Mouse (Mus musculus): ENCODE measurements around the gene Zdhhc20. TPM values are rescaled to one million over a fixed set of nuclear protein-coding genes. Genes with fewer than 3 reads are reported as not detected.
"Not testable (repeated sequence)": the region's sequence is repeated elsewhere in the genome, so short reads cannot be mapped to it uniquely, and the experiment has no call there.

The Zdhhc20 gene
- polyA plus RNA-seq, 1 experiment from 2014 or later, result 69.7 TPM

- WGBS, result 85% methylated on average over 2 of the region's 2 CpGs
- H3K4me2 ChIP-seq (replicated peaks; ENCODE audit: low read depth, low read length), result no peak overlapping the region
- ATAC-seq (ENCODE audit: low FRiP score), result no peak
- no peaks in the 10 kb centered on the region for H3K36me3 ChIP-seq (ENCODE audit: control insufficient read depth, insufficient read depth, low read length)
- H3K27ac ChIP-seq (ENCODE audit: low read depth, low read length), result no peak overlapping the region
- H3K4me1 ChIP-seq (replicated peaks; ENCODE audit: control insufficient read depth, insufficient read depth, low read length), result no peaks in the 10 kb centered on the region
- no peaks in the 10 kb centered on the region for H3K9me3 ChIP-seq (ENCODE audit: control insufficient read depth, low read length)
- no peak for DNase-seq (ENCODE audit: low spot score)
- no peak overlapping the region for H3K9ac ChIP-seq (ENCODE audit: low read depth, low read length)
- no peaks in the 10 kb centered on the region for H3K27me3 ChIP-seq (ENCODE audit: control insufficient read depth, insufficient read depth, low read length)
- no peak overlapping the region for H3K4me3 ChIP-seq (ENCODE audit: low read depth, low read length)
Observed at GRCm38 (mm10) chr14:57852961-57853360, 37.1 kb downstream of the Zdhhc20 start.

DNA sequence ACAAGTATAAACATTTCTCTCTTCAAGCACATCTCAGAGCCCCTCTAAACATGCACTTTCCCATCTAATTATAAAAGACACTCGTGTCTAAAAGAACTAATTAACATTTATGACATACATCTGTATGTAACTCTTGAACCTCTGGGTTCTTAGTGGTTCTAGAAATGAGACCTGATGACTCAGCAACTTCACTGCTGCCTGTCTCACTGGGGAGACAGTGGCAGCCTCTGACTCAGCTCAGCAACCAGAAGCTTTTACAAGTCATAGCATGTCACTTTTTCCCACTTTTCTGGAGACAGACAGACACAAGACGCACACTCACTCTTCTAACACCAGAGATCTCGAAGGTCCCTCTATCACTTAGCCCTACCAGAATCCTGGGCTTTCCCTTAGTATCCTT is 39.7 kb downstream of the Zdhhc20 start:
- H3K36me3 ChIP-seq (ENCODE audit: control insufficient read depth, insufficient read depth, low read length), result no peaks in the 10 kb centered on the region
- WGBS, result 88% methylated on average over 3 of the region's 3 CpGs
- no peaks in the 10 kb centered on the region for H3K4me1 ChIP-seq (replicated peaks; ENCODE audit: control insufficient read depth, insufficient read depth, low read length)
- H3K27ac ChIP-seq (ENCODE audit: low read depth, low read length), result no peak overlapping the region
- H3K4me3 ChIP-seq (ENCODE audit: low read depth, low read length), result no peak overlapping the region
- H3K9ac ChIP-seq (ENCODE audit: low read depth, low read length), result no peak overlapping the region
- H3K27me3 ChIP-seq (ENCODE audit: control insufficient read depth, insufficient read depth, low read length), result no peaks in the 10 kb centered on the region
- DNase-seq (ENCODE audit: low spot score) (no peak), ATAC-seq (ENCODE audit: low FRiP score) (no peak)
- no peak overlapping the region for H3K4me2 ChIP-seq (replicated peaks; ENCODE audit: low read depth, low read length)
- no peaks in the 10 kb centered on the region for H3K9me3 ChIP-seq (ENCODE audit: control insufficient read depth, low read length)

GRCm38 (mm10) chr14:57848646-57849045 is 41.4 kb downstream of the Zdhhc20 start:
- Histone ChIP-seq H3K4me1 (replicated peaks; ENCODE audit: control insufficient read depth, insufficient read depth, low read length) (no peaks in the 10 kb centered on the region), H3K4me3 (ENCODE audit: low read depth, low read length) (no peak overlapping the region), H3K36me3 (ENCODE audit: control insufficient read depth, insufficient read depth, low read length) (no peaks in the 10 kb centered on the region), H3K9me3 (ENCODE audit: control insufficient read depth, low read length) (no peaks in the 10 kb centered on the region), H3K27me3 (ENCODE audit: control insufficient read depth, insufficient read depth, low read length) (no peaks in the 10 kb centered on the region), H3K4me2 (replicated peaks; ENCODE audit: low read depth, low read length) (no peak overlapping the region), H3K9ac (ENCODE audit: low read depth, low read length) (no peak overlapping the region), H3K27ac (ENCODE audit: low read depth, low read length) (no peak overlapping the region)
- DNase-seq (ENCODE audit: low spot score) (no peak), ATAC-seq (ENCODE audit: low FRiP score) (no peak)
- WGBS, result 92% methylated on average over 2 of the region's 2 CpGs

DNA sequence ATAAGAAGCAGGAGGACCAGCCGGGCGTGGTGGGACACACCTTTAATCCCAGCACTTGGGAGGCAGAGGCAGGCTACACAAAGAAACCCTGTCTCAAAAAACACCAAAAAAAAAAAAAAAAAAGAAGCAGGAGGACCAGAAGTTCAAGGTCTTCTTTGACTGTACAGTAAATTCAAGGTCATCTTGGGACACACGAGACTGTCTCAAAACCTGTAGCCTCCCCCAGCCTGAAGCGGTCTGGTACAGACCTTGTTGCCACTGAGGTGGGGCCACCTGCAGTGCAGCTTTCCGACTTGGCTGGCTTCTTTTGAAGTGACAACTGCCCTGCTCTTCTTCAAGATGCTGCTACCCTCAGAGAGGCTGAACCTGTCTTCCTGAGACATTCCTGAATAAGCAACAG is 42.0 kb downstream of the Zdhhc20 start:
- WGBS, result 82% methylated on average over 5 of the region's 5 CpGs
- H3K36me3 ChIP-seq (ENCODE audit: control insufficient read depth, insufficient read depth, low read length), result not testable (repeated sequence)

DNA sequence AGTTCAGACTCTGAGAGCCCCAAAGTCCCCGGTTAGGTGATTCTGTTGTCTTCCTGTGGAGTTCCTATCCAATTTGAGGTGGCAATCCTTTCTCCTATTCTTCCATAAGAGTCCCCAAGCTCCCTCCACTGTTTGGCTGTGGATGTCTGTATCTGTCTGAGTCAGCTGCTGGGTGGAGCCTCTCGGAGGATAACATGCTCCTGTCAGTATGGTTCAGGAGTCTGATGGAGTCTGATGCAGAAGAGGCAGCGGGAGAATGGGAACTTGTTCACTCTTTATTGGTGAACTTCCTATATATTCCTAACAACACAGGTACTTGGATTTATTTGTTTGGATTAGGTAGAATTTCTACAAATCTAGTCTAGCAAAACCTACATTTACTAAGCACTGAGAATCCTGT is 45.5 kb downstream of the Zdhhc20 start:
- H3K4me3 ChIP-seq (ENCODE audit: low read depth, low read length), result no peak overlapping the region
- H3K4me2 ChIP-seq (replicated peaks; ENCODE audit: low read depth, low read length), result no peak overlapping the region
- no peak for ATAC-seq (ENCODE audit: low FRiP score)
- H3K27me3 ChIP-seq (ENCODE audit: control insufficient read depth, insufficient read depth, low read length), result no peaks in the 10 kb centered on the region
- WGBS, result 98% methylated on average over 3 of the region's 3 CpGs
- DNase-seq (ENCODE audit: low spot score), result no peak
- H3K27ac ChIP-seq (ENCODE audit: low read depth, low read length), result no peak overlapping the region
- H3K9ac ChIP-seq (ENCODE audit: low read depth, low read length), result no peak overlapping the region
- H3K4me1 ChIP-seq (replicated peaks; ENCODE audit: control insufficient read depth, insufficient read depth, low read length), result no peaks in the 10 kb centered on the region
- H3K36me3 ChIP-seq (ENCODE audit: control insufficient read depth, insufficient read depth, low read length), result no peaks in the 10 kb centered on the region
- H3K9me3 ChIP-seq (ENCODE audit: control insufficient read depth, low read length), result no peaks in the 10 kb centered on the region

More for the DNA sequence above, 42.0 kb downstream of the Zdhhc20 start:
- DNase-seq (ENCODE audit: low spot score); H3K4me2 ChIP-seq (replicated peaks; ENCODE audit: low read depth, low read length); H3K27ac ChIP-seq (ENCODE audit: low read depth, low read length); H3K9ac ChIP-seq (ENCODE audit: low read depth, low read length); H3K4me1 ChIP-seq (replicated peaks; ENCODE audit: control insufficient read depth, insufficient read depth, low read length); ATAC-seq (ENCODE audit: low FRiP score); H3K9me3 ChIP-seq (ENCODE audit: control insufficient read depth, low read length); H3K4me3 ChIP-seq (ENCODE audit: low read depth, low read length); H3K27me3 ChIP-seq (ENCODE audit: control insufficient read depth, insufficient read depth, low read length): not testable (repeated sequence)

GRCm38 (mm10) chr14:57835157-57835556 is 54.9 kb downstream of the Zdhhc20 start:
- ATAC-seq (ENCODE audit: low FRiP score) (no peak), DNase-seq (ENCODE audit: low spot score) (no peak)
- Histone ChIP-seq H3K36me3 (ENCODE audit: control insufficient read depth, insufficient read depth, low read length) (0 out of 2 replicates have a peak, but pooled peaks cover 2% of the 10 kb centered on the region), H3K4me3 (ENCODE audit: low read depth, low read length) (no peak overlapping the region), H3K9ac (ENCODE audit: low read depth, low read length) (no peak overlapping the region), H3K27ac (ENCODE audit: low read depth, low read length) (no peak overlapping the region), H3K4me1 (replicated peaks; ENCODE audit: control insufficient read depth, insufficient read depth, low read length) (no peaks in the 10 kb centered on the region), H3K27me3 (ENCODE audit: control insufficient read depth, insufficient read depth, low read length) (no peaks in the 10 kb centered on the region), H3K4me2 (replicated peaks; ENCODE audit: low read depth, low read length) (no peak overlapping the region), H3K9me3 (ENCODE audit: control insufficient read depth, low read length) (no peaks in the 10 kb centered on the region)
- WGBS, result 95% methylated on average over 10 of the region's 10 CpGs

GRCm38 (mm10) chr14:57833526-57833925 is 56.5 kb downstream of the Zdhhc20 start:
- H3K27ac ChIP-seq (ENCODE audit: low read depth, low read length), result 0 out of 2 replicates have a peak overlapping the region, but pooled peaks have one; percentile 5
- no peaks in the 10 kb centered on the region for H3K27me3 ChIP-seq (ENCODE audit: control insufficient read depth, insufficient read depth, low read length)
- DNase-seq (ENCODE audit: low spot score) (no peak), ATAC-seq (ENCODE audit: low FRiP score) (no peak)
- H3K4me3 ChIP-seq (ENCODE audit: low read depth, low read length), result no peak overlapping the region
- H3K4me1 ChIP-seq (replicated peaks; ENCODE audit: control insufficient read depth, insufficient read depth, low read length), result no peaks in the 10 kb centered on the region
- H3K9me3 ChIP-seq (ENCODE audit: control insufficient read depth, low read length), result no peaks in the 10 kb centered on the region
- no peak overlapping the region for H3K4me2 ChIP-seq (replicated peaks; ENCODE audit: low read depth, low read length)
- H3K36me3 ChIP-seq (ENCODE audit: control insufficient read depth, insufficient read depth, low read length), result 0 out of 2 replicates have a peak, but pooled peaks cover 2% of the 10 kb centered on the region
- 95% methylated on average over 2 of the region's 2 CpGs for WGBS
- no peak overlapping the region for H3K9ac ChIP-seq (ENCODE audit: low read depth, low read length)

DNA sequence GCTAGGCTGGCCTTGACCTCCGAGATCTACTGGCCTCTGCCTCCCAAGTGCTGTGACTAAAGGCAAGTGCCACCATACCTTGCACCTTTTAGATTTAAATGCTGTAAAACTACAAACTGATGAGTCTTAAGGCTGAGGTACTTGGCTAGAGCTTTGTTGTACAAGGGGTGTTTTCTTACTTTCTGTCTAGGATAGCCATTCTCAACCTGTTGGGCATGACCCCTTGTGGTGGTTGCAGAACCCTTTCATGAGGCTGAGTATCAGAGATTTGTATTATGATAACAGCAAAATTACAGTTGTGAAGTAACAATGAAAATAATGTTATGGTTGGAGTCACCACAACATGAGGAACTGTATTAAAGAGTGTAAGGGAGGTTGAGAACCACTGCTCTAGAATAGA is 62.8 kb downstream of the Zdhhc20 start:
- H3K4me1 ChIP-seq (replicated peaks; ENCODE audit: control insufficient read depth, insufficient read depth, low read length), result 0 out of 2 replicates have a peak, but pooled peaks cover 3% of the 10 kb centered on the region
- no peaks in the 10 kb centered on the region for H3K27me3 ChIP-seq (ENCODE audit: control insufficient read depth, insufficient read depth, low read length)
- DNase-seq (ENCODE audit: low spot score), result no peak
- H3K9me3 ChIP-seq (ENCODE audit: control insufficient read depth, low read length), result no peaks in the 10 kb centered on the region
- peak overlapping the region; percentile 74 for H3K4me2 ChIP-seq (replicated peaks; ENCODE audit: low read depth, low read length)
- H3K36me3 ChIP-seq (ENCODE audit: control insufficient read depth, insufficient read depth, low read length), result no peaks in the 10 kb centered on the region
- 79% methylated on average over 1 of the region's 1 CpGs for WGBS
- no peak overlapping the region for H3K27ac ChIP-seq (ENCODE audit: low read depth, low read length)
- H3K9ac ChIP-seq (ENCODE audit: low read depth, low read length), result peak overlapping the region; percentile 88
- no peak for ATAC-seq (ENCODE audit: low FRiP score)
- H3K4me3 ChIP-seq (ENCODE audit: low read depth, low read length), result peak overlapping the region; percentile 71

GRCm38 (mm10) chr14:57825788-57826751 is 64.0 kb downstream of the Zdhhc20 start, which contains the start of the genes Ska3 and Mrpl57:
Gene Ska3 (minus strand): TSS chr14:57826185.
Gene Mrpl57 (plus strand): TSS chr14:57826234.
- no peaks in the 10 kb centered on the region for H3K27me3 ChIP-seq (ENCODE audit: control insufficient read depth, insufficient read depth, low read length)
- peak within 1 kb of the TSS; percentile 71 for H3K4me3 ChIP-seq (ENCODE audit: low read depth, low read length)
- H3K9ac ChIP-seq (ENCODE audit: low read depth, low read length), result peak within 1 kb of the TSS; percentile 88
- no peaks in the 10 kb centered on the region for H3K9me3 ChIP-seq (ENCODE audit: control insufficient read depth, low read length)
- WGBS, result under 1% methylated on average over 96 of the region's 96 CpGs
- H3K4me2 ChIP-seq (replicated peaks; ENCODE audit: low read depth, low read length), result peak within 1 kb of the TSS; percentile 74
- H3K36me3 ChIP-seq (ENCODE audit: control insufficient read depth, insufficient read depth, low read length), result no peaks in the 10 kb centered on the region
- 0 out of 2 replicates have a peak, but pooled peaks cover 3% of the 10 kb centered on the region for H3K4me1 ChIP-seq (replicated peaks; ENCODE audit: control insufficient read depth, insufficient read depth, low read length)
- peak; percentile 98 for DNase-seq (ENCODE audit: low spot score)
- H3K27ac ChIP-seq (ENCODE audit: low read depth, low read length), result peak within 1 kb of the TSS; percentile 77
- ATAC-seq (ENCODE audit: low FRiP score), result peak; percentile 97

All from hindbrain, embryonic 11.5 days (tissue).